Mouse (Mus musculus) limb, embryonic 13.5 days (tissue): ENCODE data around the gene Nmur1. TPM values are rescaled to one million over a fixed set of nuclear protein-coding genes. Genes with fewer than 3 reads are reported as not detected.
A peak's percentile ranks its signal among the peaks of the same experiment; 100 is the strongest.

Experiments
- ATAC-seq: fragments of 200-750 bp; cut with Nextera tagmentation; 2 replicates; pipeline ENCODE4 v1.8.0; 2017; ENCODE audit warnings: low read depth, moderate number of reproducible peaks, moderate TSS enrichment; ENCODE audit not compliant: low FRiP score
- H3K27ac ChIP-seq: fragments of 300-500 bp; sonication (generic); 2 replicates; pipeline ENCODE4 v1.5.1; 2015; ENCODE audit warnings: inconsistent platforms, mild to moderate bottlenecking, moderate library complexity
- H3K27me3 ChIP-seq: fragments of 300-500 bp; sonication (generic); 2 replicates; pipeline ENCODE4 v1.6.1; 2015; ENCODE audit warnings: mild to moderate bottlenecking, inconsistent platforms
- H3K36me3 ChIP-seq: fragments of 300-500 bp; sonication (generic); 2 replicates; pipeline ENCODE4 v1.6.1; 2015; ENCODE audit warnings: inconsistent platforms, mild to moderate bottlenecking, moderate library complexity
- H3K4me1 ChIP-seq: fragments of 300-500 bp; sonication (generic); 2 replicates; pipeline ENCODE4 v1.6.1; 2015; ENCODE audit warnings: inconsistent platforms
- H3K4me2 ChIP-seq: fragments of 300-500 bp; sonication (generic); replicated peaks from 2 replicates; pipeline ENCODE4 v1.6.1; 2015; ENCODE audit warnings: inconsistent platforms, mild to moderate bottlenecking, moderate library complexity
- H3K4me3 ChIP-seq: fragments of 300-500 bp; sonication (generic); 2 replicates; pipeline ENCODE4 v1.5.1; 2015; ENCODE audit warnings: moderate library complexity, mild to moderate bottlenecking, inconsistent platforms
- H3K9ac ChIP-seq: fragments of 300-500 bp; sonication (generic); 2 replicates; pipeline ENCODE4 v1.6.1; 2015; ENCODE audit warnings: mild to moderate bottlenecking, inconsistent platforms
- H3K9me3 ChIP-seq: fragments of 300-500 bp; sonication (generic); 2 replicates; pipeline ENCODE4 v1.6.1; 2016; ENCODE audit warnings: inconsistent platforms
- WGBS: fragments of 180-500 bp; shearing (Covaris S2); methylation state at CpG from one replicate; pipeline ENCODE4 v1.1.7; 2015; 5-methylcytosine and 5-hydroxymethylcytosine counted together
- polyA plus RNA-seq: library from polyadenylated mRNA; unstranded; fragments of >200 nt; fragmentation: Nextera tagmentation; extraction: Ambion mirVana; gene quantifications from 2 replicates; pipeline ENCODE4 v1.2.1, GENCODE M21; 2015

Nmur1 gene
- polyA plus RNA-seq, 1 experiment from 2014 or later, result not detected

DNA sequence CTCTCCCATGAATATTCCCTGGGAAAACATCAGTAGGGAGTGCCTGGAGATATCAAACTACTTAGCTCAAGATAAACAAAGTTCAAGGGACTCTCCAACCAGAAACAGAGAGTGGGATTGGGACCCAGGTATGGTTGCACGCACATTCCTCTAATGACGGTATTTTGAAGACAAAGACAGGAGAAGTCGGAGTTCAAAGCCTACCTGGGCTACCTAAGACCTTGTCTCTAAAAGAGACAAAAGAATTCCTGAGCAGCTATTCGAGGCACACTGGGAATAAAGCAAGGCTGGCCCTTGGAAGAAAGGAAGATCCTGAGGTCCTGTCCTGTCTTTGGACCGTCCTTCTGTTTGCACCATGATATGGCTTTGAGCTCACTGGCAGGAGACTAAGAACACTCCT is 26.7 kb upstream of the Nmur1 start:
- Histone ChIP-seq H3K27me3 (no peaks in the 10 kb centered on the region), H3K27ac (no peak overlapping the region), H3K4me3 (no peak overlapping the region), H3K9me3 (no peaks in the 10 kb centered on the region), H3K4me1 (peaks cover 7% of the 10 kb centered on the region), H3K36me3 (no peaks in the 10 kb centered on the region), H3K4me2 (no peak overlapping the region), H3K9ac (no peak overlapping the region)
- no peak for ATAC-seq
- WGBS, result 73% methylated on average over 5 of the region's 5 CpGs

DNA sequence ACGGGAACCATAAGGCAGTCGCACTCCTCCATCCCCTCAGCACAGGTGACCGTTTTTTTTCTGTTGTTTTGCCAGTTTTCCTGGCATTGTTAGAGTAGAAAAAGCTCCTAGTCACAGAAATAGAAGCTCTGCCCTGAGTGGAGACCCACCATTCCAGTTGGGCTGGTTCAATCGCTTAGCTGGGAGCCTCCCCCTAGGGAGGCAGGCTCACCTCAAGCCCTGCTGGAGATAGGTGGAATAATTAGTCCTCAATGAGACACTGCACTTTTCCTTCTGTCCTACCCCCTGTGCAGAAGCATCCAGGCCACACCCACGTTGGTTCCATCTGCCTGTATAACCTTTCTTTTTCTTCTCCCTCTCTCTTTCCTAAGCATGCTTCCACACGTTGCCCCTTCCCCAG is 23.9 kb upstream of the Nmur1 start:
- Histone ChIP-seq H3K36me3 (no peaks in the 10 kb centered on the region), H3K27me3 (no peaks in the 10 kb centered on the region), H3K4me1 (peaks cover 13% of the 10 kb centered on the region), H3K27ac (no peak overlapping the region), H3K9ac (no peak overlapping the region), H3K9me3 (no peaks in the 10 kb centered on the region), H3K4me3 (no peak overlapping the region), H3K4me2 (no peak overlapping the region)
- no peak for ATAC-seq
- 44% methylated on average over 6 of the region's 6 CpGs for WGBS

DNA sequence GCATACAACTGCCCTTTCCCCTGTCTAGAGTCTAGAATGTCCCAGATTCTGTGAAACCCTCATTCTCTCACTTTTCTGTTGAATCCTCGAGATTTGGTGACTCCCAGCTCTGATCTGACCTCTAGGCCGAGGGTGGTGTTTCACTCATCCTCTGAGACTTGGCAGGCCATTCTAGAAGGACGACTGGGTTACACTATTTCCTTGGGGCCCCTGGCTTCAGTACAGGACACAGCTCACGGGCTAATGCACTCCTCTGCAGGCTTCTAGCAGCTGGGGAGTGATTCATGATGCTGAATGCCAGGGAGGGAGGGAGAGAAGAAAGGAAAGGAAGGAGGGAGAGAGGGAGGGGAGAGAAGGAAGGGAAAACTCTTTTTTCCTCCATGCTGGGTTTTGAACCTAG is 22.2 kb upstream of the Nmur1 start:
- Histone ChIP-seq H3K4me3 (no peak overlapping the region), H3K9me3 (no peaks in the 10 kb centered on the region), H3K9ac (no peak overlapping the region), H3K4me2 (no peak overlapping the region), H3K4me1 (peaks cover 23% of the 10 kb centered on the region), H3K36me3 (no peaks in the 10 kb centered on the region), H3K27me3 (no peaks in the 10 kb centered on the region), H3K27ac (peak overlapping the region; percentile 61; the same call in 1 of the 2 replicates)
- 26% methylated on average over 4 of the region's 4 CpGs for WGBS
- no peak for ATAC-seq

GRCm38 (mm10) chr1:86447596-86448171 is 21.7 kb upstream of the Nmur1 start:
- 44% methylated on average over 13 of the region's 13 CpGs for WGBS
- Histone ChIP-seq H3K27me3 (no peaks in the 10 kb centered on the region), H3K9ac (0 out of 2 replicates have a peak overlapping the region, but pooled peaks have one; percentile 35), H3K4me2 (no peak overlapping the region; the same call in 1 of the 2 replicates), H3K4me1 (peaks cover 29% of the 10 kb centered on the region), H3K27ac (peak overlapping the region; percentile 61; the same call in 1 of the 2 replicates), H3K4me3 (no peak overlapping the region), H3K36me3 (no peaks in the 10 kb centered on the region), H3K9me3 (no peaks in the 10 kb centered on the region)
- no peak for ATAC-seq

DNA sequence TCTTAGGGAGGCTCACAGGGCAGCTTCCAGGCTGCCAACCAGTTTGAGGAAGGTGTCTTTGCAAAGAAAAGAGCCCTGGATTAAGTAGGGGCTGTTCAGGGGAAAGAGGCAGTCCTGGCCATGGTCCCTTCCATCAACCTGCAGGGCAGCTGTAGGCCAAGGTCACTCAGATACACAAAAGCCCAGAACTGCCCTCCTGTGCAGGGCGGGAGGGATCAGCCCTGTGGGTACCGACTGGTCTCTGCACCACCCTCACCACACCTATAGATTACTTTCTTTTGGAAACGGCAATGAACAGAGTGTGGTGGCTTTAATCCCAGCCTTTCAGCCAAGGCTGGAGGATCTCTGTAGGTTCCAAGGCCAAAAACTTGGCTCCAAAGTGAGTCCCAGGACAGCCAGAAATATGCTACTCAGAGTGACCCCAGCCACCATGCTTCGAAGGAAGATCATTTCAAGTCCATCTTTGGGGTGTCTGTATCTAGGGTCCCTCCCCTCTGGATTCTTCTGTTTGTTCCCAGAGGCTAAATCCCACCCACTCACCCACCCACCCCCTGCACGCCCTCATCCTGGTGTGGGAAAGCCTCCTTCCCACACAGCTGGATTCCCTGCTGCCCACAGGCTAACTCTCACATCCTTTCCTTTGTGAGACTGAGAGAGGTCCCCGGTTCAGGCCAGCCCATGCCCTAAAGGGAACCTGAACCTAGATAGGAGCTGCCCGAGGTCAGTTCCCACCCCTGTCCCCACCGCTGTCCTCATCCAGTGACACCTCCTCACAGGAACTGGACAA is 17.6 kb upstream of the Nmur1 start:
- 58% methylated on average over 8 of the region's 8 CpGs for WGBS
- Histone ChIP-seq H3K4me1 (peaks cover 44% of the 10 kb centered on the region), H3K9ac (peak overlapping the region; percentile 94), H3K4me2 (peak overlapping the region; percentile 87), H3K9me3 (no peaks in the 10 kb centered on the region), H3K27ac (peak overlapping the region; percentile 100), H3K36me3 (no peaks in the 10 kb centered on the region), H3K4me3 (peak overlapping the region; percentile 52), H3K27me3 (no peaks in the 10 kb centered on the region)
- ATAC-seq, result no peak

GRCm38 (mm10) chr1:86442832-86443231 is 16.8 kb upstream of the Nmur1 start:
- WGBS, result 4% methylated on average over 24 of the region's 24 CpGs

GRCm38 (mm10) chr1:86441980-86442831 is 16.2 kb upstream of the Nmur1 start:
- H3K4me2 ChIP-seq, result peak overlapping the region; percentile 87
- peak overlapping the region; percentile 100 for H3K27ac ChIP-seq
- H3K4me1 ChIP-seq, result peaks cover 37% of the 10 kb centered on the region
- WGBS, result under 1% methylated on average over 81 of the region's 81 CpGs
- H3K27me3 ChIP-seq, result no peaks in the 10 kb centered on the region
- peak overlapping the region; percentile 94 for H3K9ac ChIP-seq
- peak; percentile 49 for ATAC-seq
- peak overlapping the region; percentile 52 for H3K4me3 ChIP-seq
- H3K9me3 ChIP-seq, result no peaks in the 10 kb centered on the region
- H3K36me3 ChIP-seq, result no peaks in the 10 kb centered on the region

More at GRCm38 (mm10) chr1:86442832-86443231, 16.8 kb upstream of the Nmur1 start:
- Histone ChIP-seq H3K36me3 (no peaks in the 10 kb centered on the region), H3K4me1 (peaks cover 41% of the 10 kb centered on the region), H3K27me3 (no peaks in the 10 kb centered on the region), H3K27ac (peak overlapping the region; percentile 100), H3K9me3 (no peaks in the 10 kb centered on the region), H3K4me3 (peak overlapping the region; percentile 52), H3K4me2 (peak overlapping the region; percentile 87), H3K9ac (peak overlapping the region; percentile 94)
- ATAC-seq, result no peak

DNA sequence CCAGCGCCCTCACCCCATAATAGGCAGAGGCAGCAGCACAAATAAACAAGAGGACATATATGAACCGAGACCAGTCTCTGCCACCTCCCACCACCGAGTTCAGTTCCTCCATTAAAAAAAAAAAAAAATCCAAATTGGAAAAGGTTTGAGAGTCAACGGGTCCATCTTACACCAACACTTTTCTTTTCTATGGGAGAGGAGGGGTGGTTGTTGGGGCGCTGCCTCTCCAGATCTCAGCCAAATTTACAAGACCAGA is 15.6 kb upstream of the Nmur1 start:
- no peak for ATAC-seq
- WGBS, result 0% methylated on average over 5 of the region's 5 CpGs
- peaks cover 37% of the 10 kb centered on the region for H3K4me1 ChIP-seq

GRCm38 (mm10) chr1:86440887-86441723 is 15.1 kb upstream of the Nmur1 start:
- peaks cover 37% of the 10 kb centered on the region for H3K4me1 ChIP-seq
- H3K4me3 ChIP-seq, result peak overlapping the region; percentile 52
- peak; percentile 30 for ATAC-seq
- H3K9me3 ChIP-seq, result no peaks in the 10 kb centered on the region
- H3K9ac ChIP-seq, result peak overlapping the region; percentile 94
- H3K27ac ChIP-seq, result peak overlapping the region; percentile 100
- WGBS, result under 1% methylated on average over 24 of the region's 29 CpGs
- H3K27me3 ChIP-seq, result no peaks in the 10 kb centered on the region
- peak overlapping the region; percentile 87 for H3K4me2 ChIP-seq
- no peaks in the 10 kb centered on the region for H3K36me3 ChIP-seq

More for the DNA sequence above, 15.6 kb upstream of the Nmur1 start:
- no peaks in the 10 kb centered on the region for H3K9me3 ChIP-seq
- H3K4me3 ChIP-seq, result peak overlapping the region; percentile 52
- H3K9ac ChIP-seq, result peak overlapping the region; percentile 94
- no peaks in the 10 kb centered on the region for H3K36me3 ChIP-seq
- no peaks in the 10 kb centered on the region for H3K27me3 ChIP-seq
- H3K4me2 ChIP-seq, result peak overlapping the region; percentile 87
- peak overlapping the region; percentile 100 for H3K27ac ChIP-seq

DNA sequence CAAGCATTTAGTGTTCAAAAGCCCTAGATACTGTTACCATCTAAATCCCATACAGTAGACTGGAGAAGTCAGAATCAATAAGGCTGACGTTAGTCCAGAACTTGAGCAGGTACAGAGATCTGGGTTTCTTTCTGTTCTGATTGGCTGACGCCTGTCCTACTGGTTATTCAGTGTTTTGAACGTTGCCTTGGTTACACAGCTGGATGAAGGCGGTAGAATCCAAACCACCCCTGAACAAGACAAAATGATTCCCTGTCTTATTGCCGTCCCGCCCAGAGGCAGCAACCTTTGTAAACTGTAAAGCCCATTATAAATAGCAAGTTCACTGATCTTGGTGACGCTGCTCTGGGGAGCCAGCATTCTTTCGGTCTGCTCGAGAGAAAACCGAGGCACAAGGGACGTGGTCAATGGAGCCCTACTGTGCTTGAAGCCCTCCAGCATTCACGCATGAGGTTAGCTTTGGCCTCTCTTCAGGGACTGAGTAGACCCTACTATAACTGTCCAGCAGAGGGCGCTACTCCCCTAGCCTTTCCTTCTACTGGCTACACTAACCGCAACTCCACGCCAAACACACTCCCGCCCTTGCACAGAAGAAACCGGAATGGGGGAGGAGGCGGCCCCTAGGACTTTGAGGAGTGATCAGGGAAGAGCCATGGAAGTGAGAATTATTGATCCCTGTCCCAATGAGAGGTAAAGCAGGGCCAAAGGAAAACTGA is 14.3 kb upstream of the Nmur1 start:
- Histone ChIP-seq H3K36me3 (no peaks in the 10 kb centered on the region), H3K27ac (peak overlapping the region; percentile 100; the same call in 1 of the 2 replicates), H3K27me3 (no peaks in the 10 kb centered on the region), H3K4me2 (peak overlapping the region; percentile 87), H3K4me1 (peaks cover 44% of the 10 kb centered on the region), H3K4me3 (peak overlapping the region; percentile 52), H3K9ac (peak overlapping the region; percentile 63), H3K9me3 (no peaks in the 10 kb centered on the region)
- WGBS, result 6% methylated on average over 18 of the region's 18 CpGs
- ATAC-seq, result peak; percentile 84
